Mouse (Mus musculus) layer of hippocampus, adult 18-20 months (tissue): ENCODE data around the gene Gm3415. TPM values are rescaled to one million over a fixed set of nuclear protein-coding genes. Genes with fewer than 3 reads are reported as not detected.
A peak's percentile ranks its signal among the peaks of the same experiment; 100 is the strongest.
"Not testable (repeated sequence)": the region's sequence is repeated elsewhere in the genome, so short reads cannot be mapped to it uniquely, and the experiment has no call there.

Source experiments
- DNase-seq, 2 experiments: peaks; one replicate each; pipeline ENCODE4 v3.0.0; 2022; ENCODE audit warnings: low spot score in 2 of 2
- total RNA-seq, 2 experiments: library from RNA; stranded (reverse); gene quantifications; 2 replicates each; pipeline ENCODE4 v1.2.3; 2021

The Gm3415 gene
- total RNA-seq, 2 experiments from 2014 or later: not detected

GRCm38 (mm10) chr5:146598215-146599119 lies 42.5 kb downstream of the Gm3415 start:
- peak in 1 of 2 experiments; percentile 40 for DNase-seq

- not testable (repeated sequence) for DNase-seq
These were observed 43.3 kb downstream of the Gm3415 start for GRCm38 (mm10) chr5:146599216-146599615.

GRCm38 (mm10) chr5:146599970-146600369 lies 44.0 kb downstream of the Gm3415 start:
- DNase-seq: no peak

- no peak for DNase-seq
These were observed 50.3 kb downstream of the Gm3415 start for GRCm38 (mm10) chr5:146606221-146606620.

- no peak for DNase-seq
These were observed 51.0 kb downstream of the Gm3415 start for GRCm38 (mm10) chr5:146606895-146607294.

- no peak for DNase-seq
These were observed 51.9 kb downstream of the Gm3415 start for GRCm38 (mm10) chr5:146607816-146608215.

Other genes starting within 250 kb of the Gm3415 start
- 100 to 1,000 TPM; 104 to 106 TPM for gene Wasf3, start 171.2 kb upstream of the Gm3415 start, total RNA-seq
- gene Gm6408, start 74.2 kb upstream of the Gm3415 start, total RNA-seq: not detected
- gene Gm6370, start 64.8 kb upstream of the Gm3415 start, total RNA-seq: not detected
- not detected for gene 4930449I24Rik, start 53.7 kb upstream of the Gm3415 start, total RNA-seq
- gene Gm3402, start 42.0 kb upstream of the Gm3415 start, total RNA-seq: not detected
- not detected for gene Gm3404, start 30.3 kb upstream of the Gm3415 start, total RNA-seq
- not detected for gene Gm3409, start 18.5 kb upstream of the Gm3415 start, total RNA-seq
- gene Gpr12, start 29.1 kb downstream of the Gm3415 start, total RNA-seq: 10 to 100 TPM; 33.5 to 37.5 TPM
- gene Usp12, start 238.9 kb downstream of the Gm3415 start, total RNA-seq: 10 to 100 TPM; 57.2 to 57.9 TPM